Mouse (Mus musculus) kidney, adult 9 months (tissue): Measurements from ENCODE around the gene Rasgef1a.

Experiments
- DNase-seq: peaks from one replicate; pipeline ENCODE4 v3.0.0; 2022

Rasgef1a gene

GRCm38 (mm10) chr6:118031467-118031866 is 20.2 kb downstream of the Rasgef1a start:
- no peak for DNase-seq

GRCm38 (mm10) chr6:118035639-118036038 is 24.4 kb downstream of the Rasgef1a start:
- no peak for DNase-seq

- DNase-seq, result no peak
Observed at GRCm38 (mm10) chr6:118036118-118036805, 25.0 kb downstream of the Rasgef1a start.

GRCm38 (mm10) chr6:118036866-118037265 is 25.6 kb downstream of the Rasgef1a start:
- no peak for DNase-seq

GRCm38 (mm10) chr6:118045180-118045579 is 33.9 kb downstream of the Rasgef1a start:
- no peak for DNase-seq

GRCm38 (mm10) chr6:118045892-118046291 is 34.7 kb downstream of the Rasgef1a start:
- no peak for DNase-seq

GRCm38 (mm10) chr6:118046511-118046910 is 35.3 kb downstream of the Rasgef1a start:
- no peak for DNase-seq

- DNase-seq, result no peak
Observed at GRCm38 (mm10) chr6:118046924-118047323, 35.7 kb downstream of the Rasgef1a start.

GRCm38 (mm10) chr6:118047811-118048505 is 36.7 kb downstream of the Rasgef1a start:
- no peak for DNase-seq

GRCm38 (mm10) chr6:118049776-118050175 is 38.5 kb downstream of the Rasgef1a start:
- DNase-seq, result no peak

GRCm38 (mm10) chr6:118051474-118051873 is 40.2 kb downstream of the Rasgef1a start:
- no peak for DNase-seq

GRCm38 (mm10) chr6:118055209-118055608 is 44.0 kb downstream of the Rasgef1a start:
- no peak for DNase-seq

GRCm38 (mm10) chr6:118061266-118061665 is 50.0 kb downstream of the Rasgef1a start:
- no peak for DNase-seq

GRCm38 (mm10) chr6:118063266-118063665 is 52.0 kb downstream of the Rasgef1a start:
- DNase-seq, result no peak

GRCm38 (mm10) chr6:118064968-118065530 is 53.8 kb downstream of the Rasgef1a start:
- DNase-seq, result peak; percentile 17

- no peak for DNase-seq
Observed at GRCm38 (mm10) chr6:118065837-118066198, 54.6 kb downstream of the Rasgef1a start.

GRCm38 (mm10) chr6:118066199-118067081 is 55.2 kb downstream of the Rasgef1a start:
- DNase-seq, result no peak

- no peak for DNase-seq
Observed at GRCm38 (mm10) chr6:118067720-118068119, 56.5 kb downstream of the Rasgef1a start.

- no peak for DNase-seq
Observed at GRCm38 (mm10) chr6:118070321-118071012, 59.2 kb downstream of the Rasgef1a start.

GRCm38 (mm10) chr6:118071013-118071350 is 59.7 kb downstream of the Rasgef1a start:
- no peak for DNase-seq

GRCm38 (mm10) chr6:118071416-118071815 is 60.2 kb downstream of the Rasgef1a start:
- DNase-seq, result no peak

GRCm38 (mm10) chr6:118072176-118072575 is 60.9 kb downstream of the Rasgef1a start:
- DNase-seq, result no peak

- no peak for DNase-seq
Observed at GRCm38 (mm10) chr6:118074151-118074550, 62.9 kb downstream of the Rasgef1a start.
